Mouse (Mus musculus) natural killer cell, adult 2 months (primary cell): ENCODE results near the gene Gucy2g.

Source experiments
- DNase-seq, 2 experiments: peaks; one replicate each; pipeline ENCODE4 v3.0.0; 2022; ENCODE audit warnings: low spot score in 2 of 2

Gene Gucy2g

DNA sequence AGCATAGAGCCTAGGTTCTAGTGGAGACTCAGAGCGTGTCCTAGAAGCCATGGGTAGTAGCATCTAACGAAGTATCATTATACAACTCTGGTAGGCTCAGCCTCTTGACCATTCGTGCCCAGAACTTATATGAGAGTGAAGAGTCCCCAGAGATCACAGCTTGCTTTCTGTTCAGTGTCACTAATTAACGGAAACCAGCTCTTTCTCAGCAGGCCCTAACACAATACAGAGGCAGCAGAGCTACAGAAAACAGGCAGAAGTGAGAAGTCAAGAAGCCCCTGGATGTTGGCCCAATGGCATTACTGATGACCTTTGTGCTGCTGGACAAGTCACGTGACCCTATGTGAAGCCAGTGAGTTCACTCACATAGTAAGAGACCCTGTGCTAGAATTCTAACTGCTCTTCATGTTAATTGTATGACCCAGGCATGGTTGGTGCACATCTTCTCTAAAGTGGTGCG lies at the start of gene Gucy2g:
TSS of gene Gucy2g (minus strand) at position 51 of the 460 bp plus-strand sequence.
- DNase-seq, result no peak

DNA sequence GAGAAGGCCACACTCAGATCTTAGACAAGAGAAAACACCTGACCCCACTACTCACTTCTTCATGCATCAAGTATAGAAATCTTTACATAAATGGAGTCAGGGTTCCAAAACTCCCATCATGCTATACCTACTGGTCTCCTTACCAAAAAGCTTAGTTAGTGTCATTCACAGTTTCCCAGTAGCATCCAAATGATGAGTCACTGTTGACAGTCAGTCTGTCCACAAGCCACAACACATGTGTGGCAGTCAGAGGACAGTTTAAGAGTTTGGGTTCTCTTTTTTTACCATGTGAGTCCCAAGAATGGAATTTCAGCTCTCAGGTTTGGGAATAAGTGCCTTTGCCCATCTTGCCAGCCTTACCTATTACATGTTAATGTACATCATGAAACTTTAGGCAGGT lies 47.9 kb upstream of the Gucy2g start:
- DNase-seq, result no peak

DNA sequence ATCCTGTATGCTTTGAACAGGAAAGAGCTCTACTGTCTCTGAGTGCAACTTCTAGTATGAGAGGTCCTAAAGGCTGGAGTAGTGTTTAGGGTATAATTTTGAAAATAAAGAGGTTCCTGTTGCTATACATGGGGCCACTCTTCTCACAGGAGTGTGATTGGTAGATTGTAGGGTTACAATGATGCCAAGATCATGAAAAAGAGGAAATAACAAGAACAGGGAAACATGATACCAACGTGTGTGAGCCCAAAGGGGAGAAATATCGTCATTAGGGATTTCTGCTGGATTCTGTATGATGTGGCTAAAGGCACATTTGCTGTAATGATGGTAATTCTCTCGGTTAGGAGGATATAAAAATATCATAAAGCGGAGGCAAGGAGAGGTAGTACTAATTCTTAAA lies 45.0 kb upstream of the Gucy2g start:
- no peak for DNase-seq

DNA sequence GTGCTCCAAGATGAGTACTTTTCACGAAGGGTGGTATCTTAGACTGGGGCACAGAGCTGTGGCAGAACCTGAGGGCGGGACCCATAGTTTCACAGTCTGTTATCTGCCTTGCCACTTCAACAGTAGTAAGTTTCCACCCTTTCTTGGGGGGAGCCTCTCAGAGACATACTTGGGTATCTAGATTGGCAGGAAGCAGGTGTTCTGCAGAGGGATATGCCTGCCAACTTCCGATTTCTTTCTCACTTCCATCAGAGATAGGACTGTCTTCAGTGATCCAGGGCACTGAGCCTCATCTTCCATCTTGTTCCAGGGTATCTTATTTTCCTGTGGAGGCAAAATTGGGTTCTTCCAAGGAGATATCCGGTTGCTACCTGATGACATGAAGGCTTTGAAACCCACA lies 43.1 kb upstream of the Gucy2g start:
- DNase-seq, result no peak

DNA sequence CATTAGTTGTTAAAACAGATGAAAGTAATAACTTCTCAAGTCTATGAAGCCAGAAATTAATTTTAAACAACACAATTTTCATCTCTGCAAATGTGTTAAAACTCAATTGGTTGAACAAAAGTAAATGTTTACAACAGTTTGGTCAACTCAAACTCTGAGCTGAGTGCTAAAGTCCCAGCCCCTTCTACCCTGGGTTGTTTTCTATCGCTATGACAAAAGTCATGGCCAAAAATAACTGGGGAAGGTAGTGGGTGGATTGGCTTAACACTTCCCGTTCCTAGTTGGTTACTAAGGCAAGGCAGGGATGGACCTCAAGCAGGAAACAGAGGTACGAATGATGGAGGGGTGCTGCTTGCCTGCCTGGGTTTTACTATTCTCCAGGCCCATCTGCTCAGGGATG lies 35.7 kb upstream of the Gucy2g start:
- DNase-seq, result no peak

DNA sequence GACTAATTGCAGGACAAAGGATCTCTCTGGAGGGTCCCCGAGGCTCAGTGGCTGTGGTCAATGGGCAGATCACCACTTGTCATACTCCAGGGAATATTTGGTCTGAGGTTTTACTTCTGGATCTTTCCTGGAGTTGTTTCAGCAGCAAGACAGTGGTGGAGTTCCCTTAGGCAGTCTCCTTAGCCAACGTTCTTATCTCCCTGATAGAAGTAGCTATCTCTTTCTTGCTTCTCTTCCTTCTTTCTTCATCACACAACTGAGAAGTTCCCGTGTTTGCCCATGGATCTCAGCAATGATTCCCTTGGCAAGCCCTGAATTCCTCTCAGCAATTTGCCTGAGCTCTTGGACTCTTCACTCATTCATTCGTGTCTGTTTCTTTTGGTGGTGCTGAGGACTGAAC lies 35.1 kb upstream of the Gucy2g start:
- no peak for DNase-seq

DNA sequence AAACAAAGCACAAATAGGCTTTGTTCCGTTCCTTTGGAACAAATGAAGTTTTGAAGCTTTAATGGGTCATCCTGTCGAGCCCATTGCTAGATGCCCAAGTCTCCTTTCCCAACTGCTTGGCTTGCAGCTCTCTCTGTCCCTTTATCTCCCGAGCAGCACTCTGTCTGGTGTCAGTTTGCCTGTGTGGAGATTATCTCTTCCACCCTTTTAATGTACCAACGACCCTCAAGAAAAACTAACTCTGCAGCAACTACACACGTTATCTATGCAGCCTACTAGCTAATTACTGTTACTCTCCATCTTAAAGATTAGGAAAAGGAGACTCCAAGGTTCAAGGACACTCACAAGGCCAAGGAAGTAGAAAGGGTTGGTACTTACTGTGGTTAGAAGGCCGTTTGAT lies 32.3 kb upstream of the Gucy2g start:
- no peak for DNase-seq

DNA sequence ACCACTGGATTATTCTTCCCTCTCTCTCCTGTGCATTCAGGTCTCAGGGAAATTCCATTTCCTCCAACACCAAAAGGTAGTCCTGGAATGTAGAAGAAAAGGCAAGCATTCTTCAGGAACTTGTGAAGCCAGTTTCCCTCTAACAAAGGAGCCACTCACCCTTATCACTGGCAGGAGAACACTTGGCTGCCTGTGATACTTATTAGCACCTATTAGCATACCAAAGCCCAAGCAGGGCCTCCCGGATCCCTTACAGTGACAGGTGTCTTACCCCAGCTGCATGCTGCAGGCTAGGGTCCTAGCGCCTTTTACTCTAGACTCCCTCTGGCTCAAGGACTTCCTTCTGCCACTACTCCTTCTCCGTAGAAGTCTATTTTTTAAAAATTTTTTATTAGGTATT lies 30.4 kb upstream of the Gucy2g start:
- DNase-seq, result no peak

DNA sequence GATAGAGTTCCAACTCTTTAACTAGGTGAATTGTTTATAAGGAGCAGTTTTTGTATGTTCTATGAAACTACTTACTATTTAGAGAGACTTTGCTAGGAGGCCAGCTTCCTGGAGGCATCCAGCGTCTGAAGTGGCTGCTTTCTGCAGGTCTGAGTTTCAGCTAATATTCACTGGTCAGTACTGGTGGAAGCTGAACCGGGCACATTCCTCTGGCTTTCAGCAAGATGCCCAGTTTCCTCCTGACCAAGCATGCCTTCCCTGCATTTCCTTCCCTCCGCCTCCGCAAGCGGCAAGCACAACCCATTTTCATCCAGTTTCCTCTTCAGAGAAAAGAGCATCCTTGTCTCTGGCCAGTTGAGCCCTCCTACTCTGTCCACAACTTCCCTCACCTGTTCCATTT lies 28.0 kb upstream of the Gucy2g start:
- DNase-seq, result no peak

DNA sequence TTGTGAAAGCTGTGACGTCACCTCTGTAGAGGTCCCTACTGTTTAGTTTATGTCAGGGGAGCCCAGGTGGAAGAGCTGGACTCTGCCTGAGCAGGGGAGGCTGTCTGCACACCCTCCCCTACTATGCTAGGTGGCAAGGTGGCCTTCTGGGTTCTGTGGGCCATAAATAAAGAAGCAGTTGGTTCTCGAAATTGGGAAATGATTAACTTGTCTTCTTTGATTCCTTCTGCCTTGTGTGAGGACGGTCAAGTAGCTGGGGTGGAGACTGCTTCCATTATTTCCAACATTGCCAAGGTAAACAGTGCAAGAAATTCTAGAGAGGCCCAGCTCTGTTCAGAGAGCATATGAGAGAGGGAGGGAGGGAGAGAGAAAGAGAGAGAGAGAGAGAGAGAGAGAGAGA lies 27.1 kb upstream of the Gucy2g start:
- DNase-seq, result no peak

DNA sequence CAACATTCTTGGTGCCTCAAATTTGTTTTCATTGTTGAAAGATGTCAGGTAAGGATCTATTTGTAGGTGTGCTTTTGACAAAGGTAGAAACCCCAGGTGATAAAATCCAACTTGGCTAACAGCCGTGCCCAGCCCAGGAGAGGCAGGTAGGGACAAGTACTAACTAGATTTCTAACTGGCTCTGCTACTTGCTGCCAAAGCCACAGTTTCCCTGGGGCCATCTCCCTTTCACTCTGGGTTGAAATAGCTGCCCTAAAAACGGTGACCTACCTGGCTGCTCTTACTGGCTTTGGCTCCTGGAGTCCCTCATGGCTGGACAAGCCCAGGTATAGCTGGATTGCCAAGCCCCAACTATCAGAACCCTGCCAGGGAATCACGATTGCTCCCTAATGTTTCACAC lies 25.8 kb upstream of the Gucy2g start:
- DNase-seq, result no peak

DNA sequence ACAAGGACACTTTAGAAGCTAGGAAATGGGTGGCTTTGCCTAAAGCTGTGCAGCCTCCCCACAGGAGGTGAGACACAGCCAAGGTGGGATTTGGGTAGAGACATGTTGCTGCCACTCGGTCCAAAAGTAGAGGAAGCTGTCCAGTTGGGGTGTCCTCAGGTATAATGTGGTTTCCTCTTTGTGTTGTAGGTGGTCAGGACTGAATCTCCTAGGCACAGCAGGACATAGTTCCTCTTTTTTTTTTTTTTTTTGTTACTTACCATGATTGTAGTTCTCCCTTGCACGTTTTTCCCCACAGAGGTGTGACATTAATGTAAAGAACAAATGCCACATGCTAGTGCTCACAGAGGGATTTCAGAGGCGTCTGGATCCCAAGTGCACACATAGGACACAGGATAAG lies 24.2 kb upstream of the Gucy2g start:
- DNase-seq, result no peak

DNA sequence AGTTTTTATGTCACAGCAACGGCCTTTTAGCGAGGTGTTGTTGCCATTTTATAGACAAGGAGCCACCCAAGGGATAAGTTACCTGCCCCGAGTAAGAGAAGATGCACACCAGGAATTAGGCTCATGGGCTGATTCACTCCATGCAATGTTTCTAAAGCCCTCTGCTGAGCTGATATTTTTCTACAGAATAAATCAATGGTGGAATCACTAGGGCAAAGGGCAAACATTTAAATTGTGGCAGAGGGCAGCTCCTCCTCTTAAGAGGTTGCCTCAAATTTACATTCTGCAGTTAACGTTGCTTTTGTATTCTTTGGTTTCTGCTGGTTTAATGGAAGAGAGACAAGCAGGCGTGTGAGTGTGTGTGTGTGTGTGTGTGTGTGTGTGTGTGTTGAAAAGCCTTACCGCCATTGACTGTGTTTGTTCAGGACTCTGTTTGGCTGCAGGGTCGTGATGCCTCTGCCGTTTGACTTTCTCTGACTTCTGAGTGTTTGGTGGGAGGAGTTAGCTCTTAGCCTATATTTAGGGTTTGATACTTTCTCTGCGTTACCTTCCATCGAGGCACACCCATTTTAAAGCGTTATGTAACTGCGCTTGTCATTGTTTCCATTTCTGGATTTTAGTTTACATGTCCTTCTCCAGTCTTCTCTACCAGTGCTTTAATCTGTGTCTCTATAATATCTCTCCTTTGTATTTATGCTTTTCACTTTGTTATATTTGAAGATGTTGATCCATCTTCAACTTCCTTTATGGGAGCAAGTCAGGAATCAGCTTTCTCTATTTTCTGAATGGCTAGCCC lies 19.6 kb upstream of the Gucy2g start:
- no peak for DNase-seq

DNA sequence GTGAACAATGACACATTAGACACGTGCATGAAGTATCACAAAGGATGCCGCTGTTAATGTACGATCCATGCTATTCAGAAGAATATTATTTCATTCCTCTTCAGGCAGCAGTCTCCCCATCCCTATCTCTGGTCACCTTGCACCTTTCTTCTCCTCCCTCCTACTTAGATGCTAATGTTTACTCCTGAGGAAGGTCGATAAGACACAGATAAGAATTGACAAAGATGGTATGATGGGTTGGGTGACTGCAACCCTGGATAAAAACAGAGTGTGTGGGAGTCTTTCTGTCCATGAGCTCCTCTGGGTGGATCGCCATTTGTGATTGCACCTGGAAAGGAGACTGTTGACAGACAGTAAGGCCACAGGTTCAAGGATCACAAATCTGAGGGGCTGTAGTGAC lies 17.5 kb upstream of the Gucy2g start:
- DNase-seq, result no peak

DNA sequence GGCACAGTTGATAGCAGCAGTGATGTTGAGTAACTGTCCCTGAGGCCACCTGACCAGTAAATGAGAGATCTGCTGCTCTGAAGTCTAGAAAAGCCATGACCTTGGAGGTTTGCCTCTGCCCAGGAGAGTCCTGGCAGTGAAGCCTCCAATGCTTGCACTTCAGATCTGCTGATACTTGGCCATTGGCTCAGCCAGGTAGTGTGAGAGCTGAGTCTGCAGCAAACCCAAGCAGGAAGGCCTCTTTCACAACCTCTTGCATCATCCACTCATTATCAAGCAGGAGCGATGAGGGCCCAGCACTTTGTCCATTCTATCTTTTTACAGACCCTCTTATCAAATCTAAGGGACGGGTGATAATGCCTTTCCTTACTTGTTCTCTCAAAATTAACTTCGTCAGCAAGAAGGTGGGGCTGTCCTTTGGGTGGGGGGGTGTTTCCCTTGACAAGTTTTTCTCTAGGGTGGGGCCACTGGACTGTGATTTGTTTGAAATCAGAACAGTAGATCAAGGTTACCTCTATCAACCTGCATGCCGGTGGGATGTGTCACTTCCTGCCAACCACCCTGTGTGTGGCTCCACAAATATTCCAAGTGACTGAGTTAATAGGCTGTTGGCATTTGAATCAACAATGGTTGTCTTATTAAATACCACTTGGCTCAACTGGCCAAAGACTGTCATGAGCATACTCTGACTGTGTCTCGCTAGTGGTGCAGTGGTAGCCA lies 16.8 kb upstream of the Gucy2g start:
- DNase-seq, result no peak

DNA sequence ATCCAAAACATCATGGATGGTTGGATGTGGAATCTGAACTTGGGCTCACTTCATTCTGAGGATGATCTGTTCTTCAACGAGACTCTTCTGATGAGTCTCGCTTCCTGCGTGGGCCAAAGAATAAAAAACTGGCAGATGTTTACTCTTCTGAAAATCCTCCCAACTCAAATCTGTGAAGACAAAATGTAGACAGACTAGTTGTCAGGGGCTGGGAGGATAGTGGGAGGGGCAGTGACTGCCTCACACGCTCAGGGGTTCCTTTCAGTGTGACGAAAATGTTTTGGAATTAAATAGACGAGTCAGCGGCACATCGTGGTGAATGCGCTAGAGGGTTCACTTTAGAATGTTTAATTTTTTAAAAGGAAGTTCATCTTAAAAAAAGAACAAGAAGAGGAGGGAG lies 15.1 kb upstream of the Gucy2g start:
- DNase-seq, result no peak

DNA sequence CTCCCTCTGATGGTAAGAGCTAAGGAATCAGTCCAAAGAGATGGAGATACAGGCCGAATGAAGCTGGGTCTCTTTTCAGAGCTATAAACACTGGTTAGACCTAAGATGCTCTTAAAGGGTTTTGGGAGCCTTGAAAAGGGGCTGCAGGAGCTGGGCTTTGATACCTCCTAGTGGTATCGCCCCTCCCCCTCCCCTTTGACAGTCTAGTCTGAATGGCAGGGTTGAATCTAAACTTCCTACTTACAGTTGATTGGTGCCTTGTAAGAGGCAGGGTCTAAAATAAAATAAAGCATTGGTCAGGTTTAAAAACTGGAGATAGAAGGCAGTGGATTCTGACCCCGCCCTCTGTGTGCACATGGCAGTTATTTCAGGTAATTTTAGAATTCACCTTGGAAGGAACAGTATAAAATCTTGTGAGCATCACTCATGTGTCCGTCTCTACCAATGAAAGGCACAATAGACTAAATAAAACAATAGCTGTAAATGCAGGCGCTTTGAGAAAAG lies 13.5 kb upstream of the Gucy2g start:
- peak in 1 of 2 experiments; percentile 22 for DNase-seq

DNA sequence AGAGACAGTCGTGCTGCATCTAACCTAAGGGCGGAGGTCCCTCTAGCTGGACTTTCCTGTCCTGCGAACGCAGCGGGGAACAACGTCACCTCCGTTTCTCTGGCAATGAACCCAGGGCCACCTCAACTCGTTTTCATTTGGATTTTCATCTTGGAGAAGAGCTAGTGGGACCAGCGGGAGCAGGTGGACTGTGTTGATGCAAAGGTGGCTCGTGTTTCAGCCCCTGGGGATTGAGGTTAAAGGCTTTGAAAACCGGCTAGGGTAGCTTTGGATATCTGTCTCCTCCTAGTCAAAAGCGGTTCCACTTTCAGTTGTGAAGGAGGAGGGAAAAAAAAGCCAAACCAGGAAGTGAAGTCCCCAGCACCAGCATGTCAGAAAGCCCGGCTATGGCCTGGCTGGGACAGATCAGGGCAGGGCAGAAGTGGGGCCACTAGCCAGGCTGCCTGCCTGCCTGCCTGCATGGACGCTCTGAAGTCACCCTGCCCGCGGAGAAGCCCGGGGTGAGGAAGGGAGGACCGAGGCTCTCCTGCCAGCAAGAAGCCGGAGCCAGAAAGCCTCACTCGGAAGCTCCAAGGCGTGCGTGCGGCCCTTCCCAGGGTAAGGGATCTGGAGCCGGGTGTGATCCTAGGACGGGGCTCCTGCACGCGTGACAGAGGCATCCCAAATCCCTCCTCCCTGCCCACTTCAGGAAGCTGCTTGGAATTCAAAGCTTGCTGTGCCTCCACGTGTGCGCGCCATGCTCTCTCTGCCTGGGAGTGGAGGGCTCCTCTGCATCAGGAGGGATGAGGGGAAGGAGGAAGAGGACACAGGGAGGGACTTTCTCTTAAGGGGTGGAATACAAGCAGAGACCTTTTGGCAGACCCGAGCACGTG lies 12.8 kb upstream of the Gucy2g start:
- DNase-seq, result peak; percentile 54 to 64

DNA sequence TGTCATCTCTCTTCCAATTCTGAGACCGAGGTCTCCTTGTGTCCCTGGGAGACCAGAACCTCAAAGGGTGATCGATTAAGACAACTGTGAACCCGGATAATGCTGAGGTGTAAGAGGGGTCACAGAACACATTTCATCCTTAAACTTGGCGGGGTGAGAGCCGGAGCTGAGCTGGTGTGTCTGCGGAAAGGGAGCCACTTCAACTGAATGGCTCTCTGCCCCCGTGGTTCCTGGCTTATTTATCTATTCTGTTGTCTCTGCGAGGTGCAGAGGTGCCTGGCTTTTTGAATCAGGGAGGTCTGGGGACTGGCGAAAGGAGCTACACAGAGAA lies 12.2 kb upstream of the Gucy2g start:
- no peak for DNase-seq

DNA sequence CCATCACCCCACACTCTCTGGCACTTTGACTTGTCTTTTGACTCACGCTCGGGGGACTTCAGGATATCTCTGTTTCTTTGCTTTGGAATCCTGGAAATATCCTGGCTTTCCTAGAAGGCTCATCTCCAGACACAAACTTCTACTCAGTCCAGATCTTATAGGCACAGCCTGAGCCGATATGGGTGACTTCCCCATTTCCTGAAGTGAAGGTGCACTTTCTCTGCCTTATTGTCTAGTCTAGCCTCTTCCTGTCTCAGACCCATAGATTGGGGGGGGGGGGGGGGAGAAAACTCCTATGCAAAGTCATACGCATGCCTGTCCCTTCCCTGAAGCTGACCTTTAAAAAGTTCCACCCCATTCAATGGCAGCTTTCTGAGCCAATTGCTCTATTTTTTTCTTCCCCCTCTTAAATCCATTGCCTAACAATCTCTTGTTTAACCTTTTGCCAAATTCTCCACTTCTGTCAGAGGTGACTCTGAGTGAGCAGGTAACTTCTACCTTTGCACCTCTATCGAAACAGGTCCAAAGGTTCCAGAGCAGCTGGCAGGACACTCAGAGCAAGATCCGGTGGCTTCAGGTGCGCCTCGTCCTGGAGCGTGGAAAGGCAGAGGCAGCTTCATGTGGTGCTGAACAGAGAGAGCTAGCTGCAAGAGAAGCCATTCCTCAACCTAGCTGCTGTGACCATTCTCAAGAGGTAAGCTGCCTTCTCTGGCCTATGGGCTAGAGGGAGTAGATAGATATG lies 10.5 kb upstream of the Gucy2g start, which contains the start of gene Acsl5:
TSS of gene Acsl5 (plus strand) at position 556 of the 742 bp plus-strand sequence.
- DNase-seq, result no peak

DNA sequence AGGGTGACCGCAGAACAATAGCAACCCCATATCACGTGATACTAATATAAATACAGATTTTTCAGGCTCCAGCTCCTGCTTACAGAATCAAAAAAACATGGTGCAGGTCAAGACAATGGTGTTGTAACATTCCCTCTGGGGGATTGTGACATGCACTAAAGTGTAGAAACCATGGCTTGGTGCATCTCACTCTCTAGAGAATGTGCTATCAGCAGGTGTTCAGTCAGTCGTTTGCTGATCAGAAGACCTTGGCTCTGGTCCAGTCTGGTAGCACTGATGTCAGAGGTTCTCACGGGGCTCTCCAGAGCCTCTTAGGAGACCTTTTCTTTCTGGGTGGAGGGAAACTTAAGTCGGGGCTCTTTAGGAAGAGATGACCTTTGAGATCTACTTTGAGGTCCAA lies 9.4 kb upstream of the Gucy2g start:
- no peak for DNase-seq
